Mouse (Mus musculus) heart, postnatal 0 days (tissue): ENCODE results near the gene Ppcs. TPM values are rescaled to one million over a fixed set of nuclear protein-coding genes. Genes with fewer than 3 reads are reported as not detected.

ENCODE experiments used
- ATAC-seq: fragments of 200-750 bp; cut with Nextera tagmentation; 2 replicates; pipeline ENCODE4 v1.8.0; 2017; ENCODE audit warnings: low read depth, moderate number of reproducible peaks, moderate library complexity; ENCODE audit not compliant: insufficient read depth
- DNase-seq: peaks from one replicate; pipeline ENCODE4 v3.0.0-alpha.2; 2016; ENCODE audit warnings: low spot score
- H3K27ac ChIP-seq: fragments of 300-500 bp; sonication (generic); 2 replicates; pipeline ENCODE4 v1.5.1; 2014; ENCODE audit warnings: low read depth, mild to moderate bottlenecking
- H3K27me3 ChIP-seq: fragments of 300-500 bp; sonication (generic); 2 replicates; pipeline ENCODE4 v1.6.1; 2014; ENCODE audit warnings: low read length, mixed read lengths; ENCODE audit not compliant: control insufficient read depth, insufficient read depth
- H3K36me3 ChIP-seq: fragments of 300-500 bp; sonication (generic); replicated peaks from 2 replicates; pipeline ENCODE4 v1.6.1; 2014; ENCODE audit warnings: low read length, mixed read lengths; ENCODE audit not compliant: control insufficient read depth, insufficient read depth
- H3K4me1 ChIP-seq: fragments of 300-500 bp; sonication (generic); 2 replicates; pipeline ENCODE4 v1.6.1; 2014; ENCODE audit warnings: antibody characterized with exemption; ENCODE audit not compliant: control insufficient read depth, insufficient read depth
- H3K4me2 ChIP-seq: fragments of 300-500 bp; sonication (generic); 2 replicates; pipeline ENCODE4 v1.6.1; 2014; ENCODE audit warnings: low read depth, mild to moderate bottlenecking, low read length, moderate library complexity
- H3K4me3 ChIP-seq: fragments of 300-500 bp; sonication (generic); 2 replicates; pipeline ENCODE4 v1.5.1; 2014; ENCODE audit warnings: low read depth, low read length
- H3K9ac ChIP-seq: fragments of 300-500 bp; sonication (generic); replicated peaks from 2 replicates; pipeline ENCODE4 v1.6.1; 2014; ENCODE audit warnings: low read depth, low read length, mixed read lengths
- H3K9me3 ChIP-seq: fragments of 300-500 bp; sonication (generic); replicated peaks from 2 replicates; pipeline ENCODE4 v1.6.1; 2016; ENCODE audit warnings: low read length; ENCODE audit not compliant: control insufficient read depth
- CTCF ChIP-seq: IDR thresholded peaks from 2 replicates; pipeline ENCODE4 v1.5.1; 2016; ENCODE audit warnings: antibody characterized with exemption, control low read depth, low read depth
- EP300 ChIP-seq: IDR thresholded peaks from 2 replicates; pipeline ENCODE4 v1.6.1; 2016; ENCODE audit warnings: antibody characterized with exemption, low read depth
- WGBS: fragments of 180-500 bp; shearing (Covaris S2); extraction: QIAGEN DNeasy Blood & Tissue Kit; methylation state at CpG from one replicate; pipeline ENCODE4 v1.1.7; 2014; 5-methylcytosine and 5-hydroxymethylcytosine counted together
- polyA plus RNA-seq: library from polyadenylated mRNA; unstranded; fragments of >200 nt; fragmentation: Nextera tagmentation; extraction: Ambion mirVana; gene quantifications from 2 replicates; pipeline ENCODE4 v1.2.1, GENCODE M21; 2015
- total RNA-seq: library from RNA; depleted of rRNA; stranded (reverse); fragments of >200 nt; gene quantifications from 2 replicates; pipeline ENCODE4 v1.2.3, GENCODE M21; 2014; ENCODE audit warnings: low replicate concordance; rRNA removed

Gene Ppcs
- total and polyA plus RNA-seq, 2 experiments from 2014 or later: 22.5 to 40.0 TPM

GRCm38 (mm10) chr4:119381471-119382190 lies 40.6 kb downstream of the Ppcs start:
- no peaks in the 10 kb centered on the region for H3K9me3 ChIP-seq

GRCm38 (mm10) chr4:119369460-119369859 lies 52.8 kb downstream of the Ppcs start:
- TF ChIP-seq CTCF (no peak), EP300 (no peak)

More at GRCm38 (mm10) chr4:119381471-119382190, 40.6 kb downstream of the Ppcs start:
- H3K36me3 ChIP-seq: no peaks in the 10 kb centered on the region
- no peak overlapping the region for H3K4me3 ChIP-seq
- WGBS: 58% methylated on average over 7 of the region's 7 CpGs
- H3K4me1 ChIP-seq: no peaks in the 10 kb centered on the region
- DNase-seq: no peak
- H3K27me3 ChIP-seq: no peaks in the 10 kb centered on the region
- H3K4me2 ChIP-seq: no peak overlapping the region
- TF ChIP-seq CTCF: no peak
- TF ChIP-seq EP300: no peak
- H3K27ac ChIP-seq: no peak overlapping the region
- H3K9ac ChIP-seq: no peak overlapping the region
- no peak for ATAC-seq

More at GRCm38 (mm10) chr4:119369460-119369859, 52.8 kb downstream of the Ppcs start:
- Histone ChIP-seq H3K9me3 (no peaks in the 10 kb centered on the region), H3K4me1 (no peaks in the 10 kb centered on the region), H3K27me3 (no peaks in the 10 kb centered on the region), H3K36me3 (no peaks in the 10 kb centered on the region), H3K27ac (no peak overlapping the region), H3K4me2 (no peak overlapping the region), H3K4me3 (no peak overlapping the region), H3K9ac (no peak overlapping the region)
- no peak for ATAC-seq
- no peak for DNase-seq
- WGBS: 86% methylated on average over 6 of the region's 6 CpGs

Other genes with a start within 250 kb of the Ppcs start
- 12.9 and 14.3 TPM in 2 replicates for gene Zfp691, start 248.2 kb downstream of the Ppcs start, total RNA-seq
- 13.7 and 13.8 TPM in 2 replicates for gene Zfp691, start 248.2 kb downstream of the Ppcs start, polyA plus RNA-seq
- gene Ermap, start 232.4 kb downstream of the Ppcs start, total RNA-seq: 0.15 TPM in 1 of 2 replicates, not detected in the other
- 0.51 and 0.57 TPM in 2 replicates for gene Ermap, start 232.4 kb downstream of the Ppcs start, polyA plus RNA-seq
- gene Svbp, start 227.1 kb downstream of the Ppcs start, total RNA-seq: 33.2 and 49.1 TPM in 2 replicates
- 126 and 129 TPM in 2 replicates for gene Svbp, start 227.1 kb downstream of the Ppcs start, polyA plus RNA-seq
- gene Tmem269, start 204.2 kb downstream of the Ppcs start, total RNA-seq: not detected in 2 replicates
- gene Tmem269, start 204.2 kb downstream of the Ppcs start, polyA plus RNA-seq: not detected in 2 replicates
- gene AU022252, start 189.7 kb downstream of the Ppcs start, total RNA-seq: 7.1 and 7.5 TPM in 2 replicates
- 15.5 and 18.4 TPM in 2 replicates for gene AU022252, start 189.7 kb downstream of the Ppcs start, polyA plus RNA-seq
- 34.3 and 40.8 TPM in 2 replicates for gene P3h1, start 189.5 kb downstream of the Ppcs start, total RNA-seq
- gene P3h1, start 189.5 kb downstream of the Ppcs start, polyA plus RNA-seq: 20.5 and 23.5 TPM in 2 replicates
- not detected in 2 replicates for gene Cldn19, start 167.0 kb downstream of the Ppcs start, total RNA-seq
- 0.05 TPM in 1 of 2 replicates, not detected in the other for gene Cldn19, start 167.0 kb downstream of the Ppcs start, polyA plus RNA-seq
- 292 and 309 TPM in 2 replicates for gene Ybx1, start 127.8 kb downstream of the Ppcs start, total RNA-seq
- 515 and 546 TPM in 2 replicates for gene Ybx1, start 127.8 kb downstream of the Ppcs start, polyA plus RNA-seq
- gene Ppih, start 101.9 kb downstream of the Ppcs start, total RNA-seq: 15.2 and 31.1 TPM in 2 replicates
- gene Ppih, start 101.9 kb downstream of the Ppcs start, polyA plus RNA-seq: 21.5 and 26.0 TPM in 2 replicates
- gene Ccdc30, start 6.9 kb downstream of the Ppcs start, total RNA-seq: not detected in 2 replicates
- 2.1 and 2.3 TPM in 2 replicates for gene Ccdc30, start 6.9 kb downstream of the Ppcs start, polyA plus RNA-seq
- gene Zmynd12, start 394 bp upstream of the Ppcs start, total RNA-seq: not detected in 2 replicates
- 0.21 and 0.37 TPM in 2 replicates for gene Zmynd12, start 394 bp upstream of the Ppcs start, polyA plus RNA-seq
- gene Rimkla, start 70.2 kb upstream of the Ppcs start, total RNA-seq: 5.7 and 6.4 TPM in 2 replicates
- 2.8 and 3.0 TPM in 2 replicates for gene Rimkla, start 70.2 kb upstream of the Ppcs start, polyA plus RNA-seq
- gene Foxj3, start 114.6 kb upstream of the Ppcs start, total RNA-seq: 16.6 and 52.4 TPM in 2 replicates
- gene Foxj3, start 114.6 kb upstream of the Ppcs start, polyA plus RNA-seq: 9.8 and 10.7 TPM in 2 replicates
- gene Frg2f1, start 117.1 kb upstream of the Ppcs start, total RNA-seq: 3.6 and 6.7 TPM in 2 replicates
- 4.7 and 6.5 TPM in 2 replicates for gene Frg2f1, start 117.1 kb upstream of the Ppcs start, polyA plus RNA-seq
- not detected in 2 replicates for gene Guca2a, start 215.3 kb upstream of the Ppcs start, total RNA-seq
- 0.29 and 0.42 TPM in 2 replicates for gene Guca2a, start 215.3 kb upstream of the Ppcs start, polyA plus RNA-seq
- not detected in 2 replicates for gene Guca2b, start 236.5 kb upstream of the Ppcs start, total RNA-seq
- not detected in 2 replicates for gene Guca2b, start 236.5 kb upstream of the Ppcs start, polyA plus RNA-seq